ENCODE assay signal across 18 mouse cellular contexts in genomic region chr9:62611452-62611851, GRCm38 (mm10).
DNase-seq lines count a peak whose midpoint lies in the region; ATAC-seq lines count a peak whose summit lies in the region.
"Had no signal": no experiment of that assay in that cellular context is flagged by ENCODE, and none has a peak within 500 bp of the region (broad histone marks: within the 10 kb centered on the region; RNA-seq: fewer than 3 reads in every experiment).

No protein-coding gene starts in this region.

- H3K27ac ChIP-seq in hindbrain, embryonic 10.5 days, result no peak overlapping the region
- no peak overlapping the region for H3K27ac ChIP-seq in hindbrain, embryonic 11.5 days (ENCODE audit: low read depth, low read length)
- H3K27ac ChIP-seq in embryonic facial prominence, embryonic 10.5 days (replicated peaks), result peak overlapping the region; percentile 35; the same call in 1 of the 2 replicates
- H3K27ac ChIP-seq in limb, embryonic 13.5 days, result peak overlapping the region; percentile 85; the same call in 1 of the 2 replicates
- H3K27ac ChIP-seq: hindbrain, embryonic 13.5 days; liver, embryonic 14.5 days; midbrain, embryonic 12.5 days had no signal

- no peaks in the 10 kb centered on the region for H3K36me3 ChIP-seq in hindbrain, embryonic 10.5 days
- H3K36me3 ChIP-seq in hindbrain, embryonic 11.5 days (ENCODE audit: control insufficient read depth, insufficient read depth, low read length), result no peaks in the 10 kb centered on the region
- no peaks in the 10 kb centered on the region for H3K36me3 ChIP-seq in embryonic facial prominence, embryonic 10.5 days (replicated peaks)
- H3K36me3 ChIP-seq in limb, embryonic 13.5 days, result no peaks in the 10 kb centered on the region
- H3K36me3 ChIP-seq: hindbrain, embryonic 13.5 days; midbrain, embryonic 12.5 days had no signal

- no peaks in the 10 kb centered on the region for H3K27me3 ChIP-seq in hindbrain, embryonic 10.5 days (ENCODE audit: insufficient read depth, poor library complexity, severe bottlenecking)
- H3K27me3 ChIP-seq in hindbrain, embryonic 11.5 days (ENCODE audit: control insufficient read depth, insufficient read depth, low read length), result no peaks in the 10 kb centered on the region
- H3K27me3 ChIP-seq in embryonic facial prominence, embryonic 10.5 days (replicated peaks; ENCODE audit: low read depth, poor library complexity, severe bottlenecking), result no peaks in the 10 kb centered on the region
- no peaks in the 10 kb centered on the region for H3K27me3 ChIP-seq in limb, embryonic 13.5 days
- H3K27me3 ChIP-seq: hindbrain, embryonic 13.5 days; midbrain, embryonic 12.5 days; Patski had no signal

- ATAC-seq in hindbrain, embryonic 11.5 days (ENCODE audit: low FRiP score), result no peak
- peak; percentile 76 for ATAC-seq in limb, embryonic 13.5 days (ENCODE audit: low FRiP score, low read depth)
- ATAC-seq in erythroblast, adult 5-6 weeks (replicated peaks; ENCODE audit: low FRiP score, poor library complexity, severe bottlenecking), result no peak
- ATAC-seq: forebrain, embryonic 16.5 days; intestine, embryonic 16.5 days; Patski had no signal

- no peak overlapping the region for H3K4me2 ChIP-seq in hindbrain, embryonic 11.5 days (replicated peaks; ENCODE audit: low read depth, low read length)
- H3K4me2 ChIP-seq in limb, embryonic 13.5 days (replicated peaks), result no peak overlapping the region
- H3K4me2 ChIP-seq: hindbrain, embryonic 13.5 days; midbrain, embryonic 12.5 days had no signal

- no peak overlapping the region for H3K4me3 ChIP-seq in hindbrain, embryonic 10.5 days
- no peak overlapping the region for H3K4me3 ChIP-seq in hindbrain, embryonic 11.5 days (ENCODE audit: low read depth, low read length)
- H3K4me3 ChIP-seq in embryonic facial prominence, embryonic 10.5 days, result no peak overlapping the region
- H3K4me3 ChIP-seq in limb, embryonic 13.5 days, result no peak overlapping the region
- H3K4me3 ChIP-seq: hindbrain, embryonic 13.5 days; midbrain, embryonic 12.5 days had no signal

- H3K9ac ChIP-seq in hindbrain, embryonic 11.5 days (ENCODE audit: low read depth, low read length), result no peak overlapping the region
- no peak overlapping the region for H3K9ac ChIP-seq in limb, embryonic 13.5 days
- H3K9ac ChIP-seq: hindbrain, embryonic 13.5 days; liver, embryonic 14.5 days; midbrain, embryonic 12.5 days had no signal

- WGBS in hindbrain, embryonic 10.5 days, result 66% methylated on average over 2 of the region's 2 CpGs
- 72% methylated on average over 2 of the region's 2 CpGs for WGBS in hindbrain, embryonic 11.5 days
- WGBS in embryonic facial prominence, embryonic 10.5 days, result 53% methylated on average over 2 of the region's 2 CpGs
- 19% methylated on average over 2 of the region's 2 CpGs for WGBS in limb, embryonic 13.5 days

- DNase-seq in hindbrain, embryonic 10.5 days (ENCODE audit: low spot score), result peak; percentile 16
- no peak for DNase-seq in hindbrain, embryonic 11.5 days (ENCODE audit: low spot score)
- peak; percentile 61 for DNase-seq in embryonic facial prominence, embryonic 10.5 days (ENCODE audit: low spot score)
- peak; percentile 68 for DNase-seq in fibroblast of lung, adult 2 months (ENCODE audit: low read depth)
- DNase-seq in yolk sac, embryonic 10.5 days (ENCODE audit: low spot score), result no peak
- no peak for DNase-seq in kidney, adult 18-20 months
- DNase-seq: cerebellum, adult 11 months; kidney, postnatal 10 days; layer of hippocampus, postnatal 36 days; lung, postnatal 14 days had no signal

- H3K9me3 ChIP-seq in hindbrain, embryonic 10.5 days, result peaks cover 14% of the 10 kb centered on the region; the same call in 1 of the 2 replicates
- no peaks in the 10 kb centered on the region for H3K9me3 ChIP-seq in hindbrain, embryonic 11.5 days (ENCODE audit: control insufficient read depth, low read length)
- H3K9me3 ChIP-seq in embryonic facial prominence, embryonic 10.5 days, result peaks cover 13% of the 10 kb centered on the region; the same call in 1 of the 2 replicates
- peaks cover 14% of the 10 kb centered on the region for H3K9me3 ChIP-seq in limb, embryonic 13.5 days

- H3K4me1 ChIP-seq in hindbrain, embryonic 10.5 days (replicated peaks), result peaks cover 35% of the 10 kb centered on the region
- H3K4me1 ChIP-seq in hindbrain, embryonic 11.5 days (replicated peaks; ENCODE audit: control insufficient read depth, insufficient read depth, low read length), result no peaks in the 10 kb centered on the region
- H3K4me1 ChIP-seq in embryonic facial prominence, embryonic 10.5 days, result peaks cover 51% of the 10 kb centered on the region
- H3K4me1 ChIP-seq in limb, embryonic 13.5 days, result peaks cover 46% of the 10 kb centered on the region

Comparison
In these comparisons a context has a peak if more than half of its experiments do, and no peak if none do; other contexts are left out.
1. DNase-seq: peak in hindbrain, embryonic 10.5 days (single experiment), embryonic facial prominence, embryonic 10.5 days (single experiment) and fibroblast of lung, adult 2 months (single experiment); none in hindbrain, embryonic 11.5 days (single experiment), yolk sac, embryonic 10.5 days (single experiment) and kidney, adult 18-20 months (single experiment).
2. H3K27ac ChIP-seq: peak in embryonic facial prominence, embryonic 10.5 days (single experiment) and limb, embryonic 13.5 days (single experiment); none in hindbrain, embryonic 10.5 days (single experiment) and hindbrain, embryonic 11.5 days (single experiment).